Mouse (Mus musculus): ENCODE results near the gene Ier2. TPM values are rescaled to one million over a fixed set of nuclear protein-coding genes. Genes with fewer than 3 reads are reported as not detected.

Gene Ier2
- polyA plus RNA-seq, 1 experiment from 2014 or later: 16.9 TPM

DNA sequence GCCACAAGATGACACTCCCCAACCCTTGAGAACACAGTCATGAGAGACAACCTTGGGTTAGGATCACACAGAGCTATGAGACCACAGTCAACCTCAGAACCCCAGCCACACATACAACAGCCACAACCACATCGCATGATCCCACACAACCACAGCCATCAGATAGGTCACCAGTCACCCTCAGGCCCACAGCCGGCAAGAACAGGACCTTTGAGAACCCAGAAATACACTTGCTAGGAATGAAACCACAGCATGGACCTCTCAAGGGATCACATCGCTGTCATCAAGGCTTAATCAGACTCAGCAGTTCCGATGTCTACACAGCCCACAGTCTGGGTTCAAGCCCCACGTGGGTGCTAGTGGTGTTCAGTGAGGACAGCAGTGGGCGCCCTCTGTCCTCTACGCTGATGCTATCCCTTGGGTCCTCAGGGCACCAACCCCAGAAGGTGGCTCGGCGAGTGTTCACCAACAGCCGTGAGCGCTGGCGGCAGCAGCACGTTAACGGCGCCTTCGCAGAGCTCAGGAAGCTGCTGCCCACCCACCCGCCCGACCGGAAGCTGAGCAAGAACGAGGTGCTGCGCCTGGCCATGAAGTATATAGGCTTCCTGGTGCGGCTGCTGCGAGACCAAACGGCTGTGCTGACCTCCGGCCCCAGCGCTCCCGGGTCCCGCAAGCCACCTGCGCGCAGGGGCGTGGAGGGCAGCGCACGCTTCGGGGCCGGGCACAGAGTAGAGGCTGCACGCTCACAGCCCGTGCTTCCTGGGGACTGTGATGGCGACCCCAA lies 41.0 kb upstream of the Ier2 start:
- Histone ChIP-seq H3K9me3 (no peaks in the 10 kb centered on the region), H3K4me1 (peaks cover 41% of the 10 kb centered on the region), H3K9ac (no peak overlapping the region), H3K27ac (no peak overlapping the region), H3K4me2 (peak overlapping the region; percentile 30), H3K4me3 (peak overlapping the region; percentile 9; the same call in 1 of the 2 replicates), H3K27me3 (replicated peaks) (peaks cover 63% of the 10 kb centered on the region), H3K36me3 (replicated peaks) (peaks cover 3% of the 10 kb centered on the region; the same call in 1 of the 2 replicates)
- no peak for ATAC-seq (replicated peaks)
- WGBS: 13% methylated on average over 38 of the region's 38 CpGs

DNA sequence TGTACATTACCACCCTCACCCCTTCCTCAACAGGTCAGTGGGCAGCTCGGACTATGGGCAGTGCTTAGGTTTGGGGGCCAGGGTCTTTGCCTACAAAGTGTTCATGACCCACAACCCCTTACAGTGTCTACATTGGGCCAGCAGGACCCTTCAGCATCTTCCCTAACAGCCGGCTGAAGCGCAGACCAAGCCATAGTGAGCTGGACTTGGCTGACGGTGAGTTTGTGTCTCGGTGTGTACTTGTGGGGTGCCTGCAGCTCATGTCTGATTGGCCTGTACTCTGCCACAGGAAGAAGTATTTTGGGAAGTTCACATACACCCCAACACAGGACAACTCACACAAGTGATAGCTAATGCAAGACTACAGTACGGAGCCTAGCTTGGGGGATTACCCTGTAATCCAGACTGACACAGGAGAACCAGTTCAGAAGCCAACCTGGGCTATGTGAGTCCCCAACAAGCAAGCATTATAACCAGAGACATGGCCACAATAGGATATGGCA lies 40.4 kb upstream of the Ier2 start:
- 85% methylated on average over 6 of the region's 6 CpGs for WGBS
- Histone ChIP-seq H3K4me3 (no peak overlapping the region), H3K4me2 (no peak overlapping the region), H3K4me1 (peaks cover 37% of the 10 kb centered on the region), H3K9ac (no peak overlapping the region), H3K27me3 (replicated peaks) (peaks cover 60% of the 10 kb centered on the region), H3K36me3 (replicated peaks) (peaks cover 6% of the 10 kb centered on the region; the same call in 1 of the 2 replicates), H3K27ac (no peak overlapping the region), H3K9me3 (no peaks in the 10 kb centered on the region)
- no peak for ATAC-seq (replicated peaks)

DNA sequence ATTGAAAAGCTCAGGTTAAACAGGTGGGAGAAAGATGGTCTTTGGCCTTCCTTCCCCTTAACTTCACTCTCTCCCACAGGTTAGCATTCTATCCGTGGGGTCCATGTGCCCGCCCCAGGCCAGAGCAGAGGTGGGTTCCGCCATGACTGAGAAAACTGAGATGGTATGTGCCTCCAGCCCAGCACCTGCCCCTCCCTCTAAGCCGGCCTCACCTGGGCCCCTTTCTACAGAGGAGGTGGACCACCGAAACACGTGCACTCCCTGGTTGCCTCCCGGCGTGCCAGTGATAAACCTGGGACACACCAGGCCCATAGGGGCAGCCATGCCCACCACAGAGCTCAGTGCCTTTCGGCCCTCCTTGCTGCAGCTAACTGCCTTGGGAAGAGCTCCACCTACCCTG lies 39.9 kb upstream of the Ier2 start:
- H3K27ac ChIP-seq: no peak overlapping the region
- H3K4me1 ChIP-seq: peaks cover 32% of the 10 kb centered on the region
- WGBS: 80% methylated on average over 9 of the region's 9 CpGs
- no peaks in the 10 kb centered on the region for H3K9me3 ChIP-seq
- no peak for ATAC-seq (replicated peaks)
- peaks cover 56% of the 10 kb centered on the region for H3K27me3 ChIP-seq (replicated peaks)
- H3K4me2 ChIP-seq: no peak overlapping the region
- peaks cover 10% of the 10 kb centered on the region; the same call in 1 of the 2 replicates for H3K36me3 ChIP-seq (replicated peaks)
- H3K4me3 ChIP-seq: no peak overlapping the region
- H3K9ac ChIP-seq: no peak overlapping the region

DNA sequence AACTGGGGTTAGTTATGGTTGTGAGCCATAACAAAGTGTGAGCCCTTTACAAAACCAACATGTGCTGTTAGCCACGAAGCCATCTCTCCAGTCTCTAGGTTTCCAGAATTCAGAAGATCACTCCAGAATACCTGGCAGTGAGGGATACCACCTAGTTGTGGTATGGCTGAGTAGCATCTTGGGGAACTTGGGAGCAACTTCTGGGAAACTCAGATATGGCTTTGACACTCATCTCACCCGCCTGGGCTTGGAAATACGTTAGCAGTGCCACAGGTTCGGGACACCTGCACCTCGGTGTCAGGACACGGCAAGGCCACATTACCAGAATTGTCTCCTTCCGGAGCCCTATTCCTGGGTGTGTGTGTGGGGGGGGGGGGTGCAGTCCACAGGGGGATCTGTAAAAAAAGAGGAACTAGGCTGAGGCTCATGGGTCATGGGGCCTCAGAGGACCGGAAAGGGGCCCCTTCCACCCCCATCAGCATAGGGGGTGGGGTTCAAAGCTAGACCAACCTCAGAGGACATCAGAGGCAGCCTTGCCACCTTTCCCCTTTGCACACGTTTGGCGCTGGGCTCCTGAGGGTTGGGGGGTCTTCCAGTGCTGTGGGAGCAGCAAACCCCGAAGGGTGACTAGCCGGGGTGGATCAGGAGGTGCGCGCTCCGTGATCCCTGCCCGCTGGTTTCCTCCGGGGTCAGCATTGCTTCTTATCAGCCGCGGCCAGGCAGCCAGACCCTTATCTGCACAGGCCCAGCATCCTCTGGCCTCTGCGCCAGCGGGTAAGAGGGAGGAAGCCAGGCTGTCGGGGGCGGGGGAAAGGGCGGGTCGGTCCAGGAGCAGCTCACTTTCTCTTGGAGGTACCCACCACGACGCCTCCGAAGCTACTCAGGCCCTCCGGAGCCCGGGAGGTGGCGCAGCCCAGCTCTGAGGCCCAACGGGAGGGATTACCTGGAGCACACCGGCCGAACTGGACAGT lies 38.6 kb upstream of the Ier2 start, which contains the start of gene Lyl1:
Gene Lyl1 (plus strand): TSS at position 517 of the 971 bp plus-strand sequence.
- H3K36me3 ChIP-seq (replicated peaks): peaks cover 15% of the 10 kb centered on the region; the same call in 1 of the 2 replicates
- 15% methylated on average over 32 of the region's 34 CpGs for WGBS
- 0 out of 2 replicates have a peak within 1 kb of the TSS, but pooled peaks have one; percentile 13 for H3K27ac ChIP-seq
- H3K4me2 ChIP-seq: peak within 1 kb of the TSS; percentile 9; the same call in 1 of the 2 replicates
- ATAC-seq (replicated peaks): no peak
- H3K27me3 ChIP-seq (replicated peaks): peaks cover 45% of the 10 kb centered on the region
- no peaks in the 10 kb centered on the region for H3K9me3 ChIP-seq
- no peak within 1 kb of the TSS for H3K9ac ChIP-seq
- H3K4me1 ChIP-seq: peaks cover 22% of the 10 kb centered on the region
- no peak within 1 kb of the TSS for H3K4me3 ChIP-seq

DNA sequence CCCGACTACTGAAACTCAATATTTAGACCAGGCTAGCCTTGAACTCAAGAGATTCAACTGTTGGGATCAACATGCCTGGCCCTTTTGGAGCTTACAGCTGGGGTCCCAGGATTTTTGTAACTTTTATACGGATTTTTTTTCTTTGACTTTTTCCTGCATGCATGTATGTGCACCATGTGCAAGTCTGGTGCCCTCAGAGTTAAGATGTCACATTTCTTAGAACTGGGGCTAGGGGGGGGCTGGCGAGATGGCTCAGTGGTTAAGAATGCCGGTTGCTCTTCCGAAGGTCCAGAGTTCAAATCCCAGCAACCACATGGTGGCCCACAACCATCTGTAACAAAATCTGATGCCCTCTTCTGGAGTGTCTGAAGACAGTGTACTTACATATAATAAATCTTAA lies 37.9 kb upstream of the Ier2 start:
- peaks cover 19% of the 10 kb centered on the region for H3K4me1 ChIP-seq
- H3K27ac ChIP-seq: 0 out of 2 replicates have a peak overlapping the region, but pooled peaks have one; percentile 13
- H3K36me3 ChIP-seq (replicated peaks): peaks cover 18% of the 10 kb centered on the region; the same call in 1 of the 2 replicates
- no peak for ATAC-seq (replicated peaks)
- no peaks in the 10 kb centered on the region for H3K9me3 ChIP-seq
- H3K9ac ChIP-seq: no peak overlapping the region
- no peak overlapping the region for H3K4me2 ChIP-seq
- 88% methylated on average over 5 of the region's 5 CpGs for WGBS
- no peak overlapping the region for H3K4me3 ChIP-seq
- peaks cover 43% of the 10 kb centered on the region for H3K27me3 ChIP-seq (replicated peaks)

DNA sequence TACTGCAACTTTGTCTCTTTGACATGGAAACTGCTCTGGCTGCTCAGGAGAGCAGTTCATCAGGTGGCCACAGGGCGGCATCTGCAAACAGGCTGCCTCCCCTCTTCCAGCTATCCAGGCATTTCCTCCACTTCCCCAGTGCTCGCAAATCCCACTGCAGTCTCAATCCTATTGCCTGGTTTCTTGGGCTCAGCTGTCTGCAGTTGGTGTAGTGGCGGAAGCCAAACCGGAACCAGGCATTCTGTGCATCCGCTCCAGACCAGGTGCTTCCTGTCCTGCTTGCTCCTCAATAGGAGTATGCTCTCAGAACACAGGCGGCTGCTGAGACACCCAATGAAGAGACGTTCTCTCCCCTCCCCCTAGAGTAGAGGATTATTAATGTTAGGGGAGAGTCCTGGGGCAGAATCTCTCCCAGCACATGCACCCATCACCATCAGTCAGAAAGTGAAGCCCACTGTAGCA lies 37.2 kb upstream of the Ier2 start:
- Histone ChIP-seq H3K4me2 (no peak overlapping the region), H3K4me1 (peaks cover 13% of the 10 kb centered on the region; the same call in 1 of the 2 replicates), H3K27ac (0 out of 2 replicates have a peak overlapping the region, but pooled peaks have one; percentile 13), H3K9ac (no peak overlapping the region), H3K4me3 (no peak overlapping the region), H3K27me3 (replicated peaks) (peaks cover 37% of the 10 kb centered on the region), H3K36me3 (replicated peaks) (peaks cover 24% of the 10 kb centered on the region; the same call in 1 of the 2 replicates), H3K9me3 (no peaks in the 10 kb centered on the region)
- WGBS: 50% methylated on average over 7 of the region's 7 CpGs
- ATAC-seq (replicated peaks): peak; percentile 31; the same call in 1 of the 2 replicates

DNA sequence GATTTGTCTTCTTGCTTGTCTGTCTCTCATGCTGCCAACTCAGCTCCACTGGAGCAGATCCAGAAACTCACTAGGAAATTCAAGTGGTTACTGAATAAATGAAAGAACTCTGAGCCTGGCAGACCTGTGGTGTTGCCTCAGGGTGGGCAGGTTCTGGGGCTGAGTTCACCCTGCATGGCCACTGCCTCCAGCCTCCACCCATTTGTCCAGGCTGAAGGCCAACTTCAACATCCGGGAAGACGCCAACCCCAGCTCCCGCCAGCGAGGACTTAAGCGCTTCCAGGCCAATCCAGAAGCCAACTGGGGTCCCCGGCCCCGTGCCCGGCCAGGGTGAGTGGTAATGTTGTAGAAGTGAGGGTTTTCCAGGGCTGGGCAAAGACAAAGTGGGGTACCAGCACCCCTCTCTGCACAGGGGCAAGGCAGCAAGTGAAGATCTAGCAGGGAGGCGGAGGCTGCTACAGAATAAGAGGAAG lies 36.3 kb upstream of the Ier2 start:
- Histone ChIP-seq H3K27me3 (replicated peaks) (peaks cover 30% of the 10 kb centered on the region), H3K4me1 (peaks cover 5% of the 10 kb centered on the region; the same call in 1 of the 2 replicates), H3K36me3 (replicated peaks) (peaks cover 24% of the 10 kb centered on the region; the same call in 1 of the 2 replicates), H3K9ac (no peak overlapping the region), H3K27ac (peak overlapping the region; percentile 17; the same call in 1 of the 2 replicates), H3K4me2 (no peak overlapping the region), H3K9me3 (no peaks in the 10 kb centered on the region), H3K4me3 (no peak overlapping the region)
- ATAC-seq (replicated peaks): no peak
- 87% methylated on average over 9 of the region's 9 CpGs for WGBS

DNA sequence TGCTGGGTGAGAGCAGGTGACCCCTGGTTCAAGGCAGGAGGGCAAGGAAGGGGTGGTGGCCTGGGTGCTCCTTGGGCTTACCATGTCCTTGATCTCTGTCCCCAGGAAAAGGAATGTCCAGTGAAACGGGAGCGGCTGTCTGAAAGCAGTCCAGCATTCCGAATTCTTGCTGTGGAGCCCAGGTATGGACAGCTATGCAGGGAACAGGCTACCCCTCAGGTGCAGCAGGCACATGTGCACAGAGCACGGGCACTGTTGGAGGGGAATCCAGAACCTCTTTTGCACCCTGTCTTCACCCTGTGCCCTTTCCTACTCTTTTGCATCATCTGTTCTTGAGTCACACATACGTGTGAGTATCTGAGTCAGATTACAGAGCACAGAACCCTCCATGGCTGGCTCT lies 35.6 kb upstream of the Ier2 start:
- H3K27me3 ChIP-seq (replicated peaks): peaks cover 24% of the 10 kb centered on the region
- H3K9me3 ChIP-seq: no peaks in the 10 kb centered on the region
- ATAC-seq (replicated peaks): no peak
- no peak overlapping the region for H3K27ac ChIP-seq
- no peak overlapping the region for H3K9ac ChIP-seq
- peaks cover 26% of the 10 kb centered on the region; the same call in 1 of the 2 replicates for H3K36me3 ChIP-seq (replicated peaks)
- 94% methylated on average over 5 of the region's 5 CpGs for WGBS
- no peak overlapping the region for H3K4me2 ChIP-seq
- peaks cover 5% of the 10 kb centered on the region; the same call in 1 of the 2 replicates for H3K4me1 ChIP-seq
- no peak overlapping the region for H3K4me3 ChIP-seq

DNA sequence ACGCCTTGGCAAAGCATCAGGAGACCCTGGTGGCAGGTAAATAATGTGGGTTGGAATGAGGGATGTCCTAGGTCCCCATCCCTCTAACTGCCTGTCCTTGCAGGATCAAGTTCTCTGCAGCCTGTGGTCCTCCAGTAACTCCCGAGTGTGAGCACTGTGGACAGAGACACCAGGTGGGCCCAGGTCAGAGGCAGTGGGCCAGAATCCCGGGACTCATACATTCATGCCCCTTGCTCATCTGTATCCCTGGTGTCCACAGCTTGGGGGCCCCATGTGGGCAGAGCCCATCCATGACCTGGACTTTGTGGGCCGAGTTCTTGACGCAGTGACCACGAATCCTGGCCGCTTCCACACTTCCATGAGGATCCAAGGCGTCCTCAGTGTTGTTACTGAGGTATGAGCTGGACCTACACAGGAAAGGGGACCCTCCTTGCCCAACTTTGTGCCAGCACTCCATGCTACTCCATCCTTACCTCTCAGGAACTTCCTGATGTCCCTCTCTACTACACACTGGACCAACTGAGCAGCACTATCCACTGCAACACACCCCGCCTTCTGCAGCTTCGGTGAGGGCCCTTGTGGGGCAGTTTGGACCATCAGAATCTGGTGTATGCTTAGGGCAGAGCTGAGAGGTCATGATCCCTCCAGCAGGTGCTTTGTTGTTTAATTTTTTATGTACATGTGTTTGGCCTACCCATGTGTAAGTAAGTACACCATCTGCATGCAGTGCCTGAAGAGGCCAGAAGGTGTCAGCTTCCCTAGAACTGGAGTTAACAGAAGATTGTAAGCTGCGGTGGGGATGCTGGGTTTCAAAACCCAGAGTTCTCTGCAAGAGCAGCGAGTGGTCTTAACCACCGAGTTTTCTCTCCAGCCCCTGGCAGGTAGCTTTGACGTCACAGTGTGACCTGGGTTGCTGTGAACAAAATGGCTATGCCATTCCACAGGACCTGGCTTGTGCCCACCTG lies 34.8 kb upstream of the Ier2 start:
- H3K9me3 ChIP-seq: no peaks in the 10 kb centered on the region
- peaks cover 5% of the 10 kb centered on the region; the same call in 1 of the 2 replicates for H3K4me1 ChIP-seq
- H3K36me3 ChIP-seq (replicated peaks): peaks cover 27% of the 10 kb centered on the region; the same call in 1 of the 2 replicates
- WGBS: 87% methylated on average over 14 of the region's 14 CpGs
- no peak overlapping the region for H3K4me2 ChIP-seq
- H3K27me3 ChIP-seq (replicated peaks): peaks cover 16% of the 10 kb centered on the region
- no peak for ATAC-seq (replicated peaks)
- H3K27ac ChIP-seq: no peak overlapping the region
- H3K9ac ChIP-seq: no peak overlapping the region
- no peak overlapping the region for H3K4me3 ChIP-seq

DNA sequence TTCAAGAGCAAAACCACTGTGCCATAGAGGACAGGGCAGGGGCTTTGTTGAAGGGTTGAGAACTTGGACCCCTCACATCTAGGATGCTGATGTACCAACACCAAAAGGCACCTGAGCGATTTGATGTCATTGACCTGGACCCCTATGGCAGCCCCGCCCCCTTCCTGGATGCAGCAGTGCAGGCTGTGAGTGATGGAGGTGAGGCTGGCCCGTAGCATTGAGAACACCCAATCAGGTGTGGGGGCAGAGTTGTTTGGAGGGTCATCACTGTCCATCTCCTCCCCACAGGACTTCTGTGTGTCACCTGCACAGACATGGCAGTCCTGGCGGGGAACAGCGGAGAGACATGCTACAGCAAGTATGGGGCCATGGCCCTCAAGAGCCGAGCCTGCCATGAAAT lies 32.5 kb upstream of the Ier2 start:
- Histone ChIP-seq H3K36me3 (replicated peaks) (peaks cover 27% of the 10 kb centered on the region; the same call in 1 of the 2 replicates), H3K9ac (no peak overlapping the region), H3K9me3 (no peaks in the 10 kb centered on the region), H3K4me1 (peaks cover 3% of the 10 kb centered on the region), H3K4me3 (no peak overlapping the region), H3K27ac (no peak overlapping the region), H3K27me3 (replicated peaks) (no peaks in the 10 kb centered on the region), H3K4me2 (no peak overlapping the region)
- 90% methylated on average over 6 of the region's 6 CpGs for WGBS
- ATAC-seq (replicated peaks): no peak

DNA sequence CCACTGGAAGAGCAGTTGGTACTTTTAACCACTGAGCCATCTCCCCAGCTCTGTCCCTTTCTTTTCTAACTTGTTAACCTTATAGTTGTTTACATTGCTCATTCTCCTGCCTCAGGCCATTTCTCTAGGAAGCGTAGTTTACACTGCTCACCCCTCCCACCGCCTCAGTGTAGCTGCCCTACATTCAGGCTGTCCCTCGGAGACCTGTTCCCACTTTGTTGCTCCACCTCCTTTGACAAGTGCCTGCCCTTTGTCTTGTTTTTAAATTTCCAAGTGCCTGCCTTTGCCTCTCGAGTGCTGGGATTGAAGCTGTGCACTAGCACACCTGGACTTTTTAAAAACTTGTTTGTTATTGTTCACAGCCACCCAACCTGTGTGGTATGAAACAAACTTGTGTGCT lies 30.7 kb upstream of the Ier2 start:
- peaks cover 21% of the 10 kb centered on the region; the same call in 1 of the 2 replicates for H3K36me3 ChIP-seq (replicated peaks)
- H3K4me3 ChIP-seq: no peak overlapping the region
- no peak overlapping the region for H3K4me2 ChIP-seq
- no peak overlapping the region for H3K9ac ChIP-seq
- no peaks in the 10 kb centered on the region for H3K9me3 ChIP-seq
- no peak for ATAC-seq (replicated peaks)
- H3K27me3 ChIP-seq (replicated peaks): no peaks in the 10 kb centered on the region
- 78% methylated on average over 4 of the region's 4 CpGs for WGBS
- no peak overlapping the region for H3K27ac ChIP-seq
- H3K4me1 ChIP-seq: peaks cover 16% of the 10 kb centered on the region
